Mouse (Mus musculus): ENCODE data around the gene Chrm5. TPM values are rescaled to one million over a fixed set of nuclear protein-coding genes. Genes with fewer than 3 reads are reported as not detected.

The Chrm5 gene
- polyA plus RNA-seq, 1 experiment, result not detected

GRCm38 (mm10) chr2:112507444-112507843 lies 26.9 kb upstream of the Chrm5 start:
- no peak for TF ChIP-seq CTCF (IDR thresholded peaks at IDR 0.05; ENCODE audit: control insufficient read depth, insufficient read depth, low read length)
- TF ChIP-seq POLR2A (IDR thresholded peaks at IDR 0.05; ENCODE audit: borderline replicate concordance, control insufficient read depth, low read depth, low read length), result no peak
- 88% methylated on average over 1 of the region's 1 CpGs for WGBS
- H3K27ac ChIP-seq (ENCODE audit: control insufficient read depth, insufficient read depth, low read depth, low read length, poor library complexity), result no peak overlapping the region

GRCm38 (mm10) chr2:112506841-112507435 lies 26.4 kb upstream of the Chrm5 start:
- no peaks in the 10 kb centered on the region for H3K4me1 ChIP-seq (ENCODE audit: control insufficient read depth, insufficient read depth, low read length)
- H3K4me3 ChIP-seq (replicated peaks; ENCODE audit: control insufficient read depth, low read depth, low read length), result no peak overlapping the region
- WGBS, result 77% methylated on average over 5 of the region's 5 CpGs
- TF ChIP-seq POLR2A (IDR thresholded peaks at IDR 0.05; ENCODE audit: borderline replicate concordance, control insufficient read depth, low read depth, low read length) (no peak), CTCF (IDR thresholded peaks at IDR 0.05; ENCODE audit: control insufficient read depth, insufficient read depth, low read length) (no peak)
- no peak overlapping the region for H3K27ac ChIP-seq (ENCODE audit: control insufficient read depth, insufficient read depth, low read depth, low read length, poor library complexity)

More at GRCm38 (mm10) chr2:112507444-112507843, 26.9 kb upstream of the Chrm5 start:
- Histone ChIP-seq H3K4me1 (ENCODE audit: control insufficient read depth, insufficient read depth, low read length) (no peaks in the 10 kb centered on the region), H3K4me3 (replicated peaks; ENCODE audit: control insufficient read depth, low read depth, low read length) (no peak overlapping the region)

GRCm38 (mm10) chr2:112503978-112504377 lies 23.4 kb upstream of the Chrm5 start:
- 81% methylated on average over 6 of the region's 6 CpGs for WGBS
- Histone ChIP-seq H3K27ac (ENCODE audit: control insufficient read depth, insufficient read depth, low read depth, low read length, poor library complexity) (no peak overlapping the region), H3K4me3 (replicated peaks; ENCODE audit: control insufficient read depth, low read depth, low read length) (no peak overlapping the region), H3K4me1 (ENCODE audit: control insufficient read depth, insufficient read depth, low read length) (no peaks in the 10 kb centered on the region)
- TF ChIP-seq POLR2A (IDR thresholded peaks at IDR 0.05; ENCODE audit: borderline replicate concordance, control insufficient read depth, low read depth, low read length), result no peak
- TF ChIP-seq CTCF (IDR thresholded peaks at IDR 0.05; ENCODE audit: control insufficient read depth, insufficient read depth, low read length), result no peak

DNA sequence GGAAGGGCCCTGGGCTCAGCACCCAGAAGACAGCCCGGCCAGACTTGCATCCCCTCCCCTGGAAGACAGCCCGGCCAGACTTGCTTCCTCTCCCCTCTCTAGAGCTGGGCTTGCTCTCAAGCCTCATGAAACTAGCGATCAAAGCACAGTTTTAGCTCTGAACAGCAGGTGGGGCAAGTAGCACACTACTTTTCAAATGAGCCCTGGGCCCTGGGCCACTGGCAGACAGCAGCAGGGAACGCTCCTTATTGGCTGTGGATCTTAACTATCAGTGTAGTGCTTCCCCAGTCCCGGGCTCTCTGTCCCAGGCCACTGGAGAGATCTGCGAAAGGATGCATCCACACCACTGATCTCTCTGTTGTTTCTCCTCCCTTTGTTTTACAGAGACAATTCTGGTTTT lies 20.6 kb upstream of the Chrm5 start:
- no peaks in the 10 kb centered on the region for H3K4me1 ChIP-seq (ENCODE audit: control insufficient read depth, insufficient read depth, low read length)
- TF ChIP-seq POLR2A (IDR thresholded peaks at IDR 0.05; ENCODE audit: borderline replicate concordance, control insufficient read depth, low read depth, low read length) (no peak), CTCF (IDR thresholded peaks at IDR 0.05; ENCODE audit: control insufficient read depth, insufficient read depth, low read length) (peak; percentile 33; the same call in 1 of the 2 replicates)
- H3K4me3 ChIP-seq (replicated peaks; ENCODE audit: control insufficient read depth, low read depth, low read length), result no peak overlapping the region
- no peak overlapping the region for H3K27ac ChIP-seq (ENCODE audit: control insufficient read depth, insufficient read depth, low read depth, low read length, poor library complexity)
- WGBS, result 8% methylated on average over 6 of the region's 6 CpGs

- WGBS, result 90% methylated on average over 7 of the region's 7 CpGs
- Histone ChIP-seq H3K4me3 (replicated peaks; ENCODE audit: control insufficient read depth, low read depth, low read length) (no peak overlapping the region), H3K4me1 (ENCODE audit: control insufficient read depth, insufficient read depth, low read length) (no peaks in the 10 kb centered on the region; the same call in 1 of the 2 replicates), H3K27ac (ENCODE audit: control insufficient read depth, insufficient read depth, low read depth, low read length, poor library complexity) (no peak overlapping the region)
- TF ChIP-seq CTCF (IDR thresholded peaks at IDR 0.05; ENCODE audit: control insufficient read depth, insufficient read depth, low read length) (no peak), POLR2A (IDR thresholded peaks at IDR 0.05; ENCODE audit: borderline replicate concordance, control insufficient read depth, low read depth, low read length) (no peak)
Observed at GRCm38 (mm10) chr2:112497851-112498250, 17.3 kb upstream of the Chrm5 start.

- WGBS, result 33% methylated on average over 11 of the region's 11 CpGs
- Histone ChIP-seq H3K4me3 (replicated peaks; ENCODE audit: control insufficient read depth, low read depth, low read length) (peak overlapping the region; percentile 46), H3K4me1 (ENCODE audit: control insufficient read depth, insufficient read depth, low read length) (no peaks in the 10 kb centered on the region; the same call in 1 of the 2 replicates), H3K27ac (ENCODE audit: control insufficient read depth, insufficient read depth, low read depth, low read length, poor library complexity) (no peak overlapping the region; the same call in 1 of the 2 replicates)
- TF ChIP-seq POLR2A (IDR thresholded peaks at IDR 0.05; ENCODE audit: borderline replicate concordance, control insufficient read depth, low read depth, low read length) (no peak), CTCF (IDR thresholded peaks at IDR 0.05; ENCODE audit: control insufficient read depth, insufficient read depth, low read length) (no peak)
Observed at GRCm38 (mm10) chr2:112493539-112494260, 13.1 kb upstream of the Chrm5 start.

DNA sequence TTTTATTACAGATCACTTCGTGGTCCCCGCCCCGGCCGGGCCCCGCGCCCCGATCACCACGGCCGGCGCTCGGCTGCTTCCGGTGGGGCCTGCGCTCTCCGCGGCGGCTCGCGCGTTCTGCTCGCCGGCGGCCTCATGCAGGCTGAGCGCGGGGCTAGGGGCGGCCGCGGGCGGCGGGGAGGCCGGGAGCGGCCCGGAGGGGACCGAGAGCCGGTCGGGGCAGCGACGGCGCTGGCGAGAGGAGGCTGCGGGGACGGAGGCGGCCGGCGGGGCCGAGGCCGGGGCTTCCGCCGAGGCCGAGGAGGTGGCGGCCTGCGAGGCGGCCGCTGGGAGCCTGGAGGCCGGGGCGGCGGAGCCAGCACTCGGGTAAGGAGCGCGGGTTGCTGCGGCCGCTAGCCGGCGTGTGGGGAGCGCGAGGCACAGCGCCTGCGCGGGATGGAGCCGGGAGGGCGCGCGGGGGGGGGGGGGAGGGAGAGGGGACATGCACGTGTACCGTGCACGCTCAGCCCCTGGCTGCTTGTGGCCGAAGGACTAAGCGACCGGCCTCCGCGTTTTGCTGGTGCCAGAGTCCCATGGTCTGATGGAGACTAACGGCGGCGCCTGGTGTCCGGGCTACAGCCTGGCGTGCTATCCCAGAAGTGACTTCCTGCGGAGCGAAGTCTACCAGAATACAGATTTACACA lies 12.4 kb upstream of the Chrm5 start, which contains the start of gene Aven:
Aven (plus strand) TSS at position 109 of the 683 bp plus-strand sequence.
- peak within 1 kb of the TSS; percentile 46 for H3K4me3 ChIP-seq (replicated peaks; ENCODE audit: control insufficient read depth, low read depth, low read length)
- 1% methylated on average over 85 of the region's 87 CpGs for WGBS
- TF ChIP-seq CTCF (IDR thresholded peaks at IDR 0.05; ENCODE audit: control insufficient read depth, insufficient read depth, low read length) (no peak), POLR2A (IDR thresholded peaks at IDR 0.05; ENCODE audit: borderline replicate concordance, control insufficient read depth, low read depth, low read length) (no peak; the same call in 1 of the 2 replicates)
- no peaks in the 10 kb centered on the region; the same call in 1 of the 2 replicates for H3K4me1 ChIP-seq (ENCODE audit: control insufficient read depth, insufficient read depth, low read length)
- peak within 1 kb of the TSS; percentile 94 for H3K27ac ChIP-seq (ENCODE audit: control insufficient read depth, insufficient read depth, low read depth, low read length, poor library complexity)

DNA sequence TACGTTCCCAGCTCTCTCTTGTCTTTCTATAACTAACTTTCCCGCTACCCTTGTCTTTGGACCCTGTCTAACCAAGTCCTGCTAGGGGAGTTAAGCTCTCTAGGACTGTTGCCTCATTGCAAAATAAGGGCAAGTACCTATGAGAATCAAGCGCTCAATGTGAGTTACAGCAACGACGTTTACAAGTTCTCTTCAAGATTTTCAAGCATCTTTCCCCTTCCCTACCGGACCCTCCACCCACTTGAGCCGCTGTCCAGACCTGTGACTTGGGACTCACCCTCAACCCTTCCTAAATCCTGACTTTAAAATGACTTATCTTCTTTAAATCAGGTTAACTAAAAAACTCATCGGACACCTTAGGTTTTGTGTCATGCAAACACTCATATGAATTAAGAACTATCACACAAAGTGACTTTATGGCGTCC lies 11.9 kb upstream of the Chrm5 start:
- peak overlapping the region; percentile 94; the same call in 1 of the 2 replicates for H3K27ac ChIP-seq (ENCODE audit: control insufficient read depth, insufficient read depth, low read depth, low read length, poor library complexity)
- H3K4me1 ChIP-seq (ENCODE audit: control insufficient read depth, insufficient read depth, low read length), result no peaks in the 10 kb centered on the region; the same call in 1 of the 2 replicates
- 8% methylated on average over 9 of the region's 9 CpGs for WGBS
- peak overlapping the region; percentile 46 for H3K4me3 ChIP-seq (replicated peaks; ENCODE audit: control insufficient read depth, low read depth, low read length)
- TF ChIP-seq CTCF (IDR thresholded peaks at IDR 0.05; ENCODE audit: control insufficient read depth, insufficient read depth, low read length), result no peak
- no peak for TF ChIP-seq POLR2A (IDR thresholded peaks at IDR 0.05; ENCODE audit: borderline replicate concordance, control insufficient read depth, low read depth, low read length)

Data from bone marrow, adult 2 months (tissue).